Mouse (Mus musculus): Measurements from ENCODE around the gene Pnliprp1. TPM values are rescaled to one million over a fixed set of nuclear protein-coding genes. Genes with fewer than 3 reads are reported as not detected.
A peak's percentile ranks its signal among the peaks of the same experiment; 100 is the strongest.

The Pnliprp1 gene
- not detected for total RNA-seq (2021)
- 0.68 TPM in 1 of 2 replicates, not detected in the other for polyA plus RNA-seq (2012; rRNA removed)
- long read RNA-seq, result 0 reads

DNA sequence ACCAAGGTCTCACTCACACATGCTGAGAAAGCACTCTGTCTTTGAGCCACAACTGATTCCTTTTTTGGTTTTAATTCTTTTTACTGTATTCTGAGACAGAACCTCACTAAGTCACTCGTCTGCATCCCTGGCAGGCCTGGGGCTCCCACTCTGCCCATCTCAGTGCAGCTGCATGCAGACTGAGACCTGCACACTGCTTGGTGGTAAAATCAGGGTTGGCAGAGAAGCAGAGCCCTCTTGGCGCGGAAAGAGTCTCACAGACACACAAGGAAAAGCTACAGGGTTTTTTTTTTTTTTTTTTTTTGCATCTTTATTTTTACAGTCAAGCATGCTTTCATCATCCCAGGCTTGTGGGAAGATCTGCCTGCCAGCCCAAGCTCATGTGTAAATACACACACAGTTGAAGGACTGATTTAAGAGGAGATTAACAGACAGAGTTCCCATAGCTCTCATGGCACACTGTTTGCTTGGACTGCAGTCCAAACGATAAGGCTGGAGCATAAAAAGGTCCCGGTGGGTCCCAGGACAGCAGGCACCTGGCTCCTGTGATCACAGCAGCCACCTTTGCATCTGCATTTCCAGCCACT, at the start of gene Pnliprp1:
Gene Pnliprp1, plus strand, starts transcription at position 443 of the 587 bp plus-strand sequence.
- DNase-seq, result no peak
- Histone ChIP-seq H3K27me3 (ENCODE audit: control insufficient read depth, insufficient read depth, low read length) (no peaks in the 10 kb centered on the region), H3K4me3 (no peak within 1 kb of the TSS), H3K79me2 (replicated peaks; ENCODE audit: control insufficient read depth, insufficient read depth, low read length) (no peaks in the 10 kb centered on the region), H3K9ac (ENCODE audit: low read depth, low read length) (no peak within 1 kb of the TSS), H3K4me1 (ENCODE audit: control insufficient read depth, insufficient read depth, low read length) (peaks cover 1% of the 10 kb centered on the region; the same call in 1 of the 2 replicates), H3K36me3 (ENCODE audit: control insufficient read depth, insufficient read depth, low read length) (no peaks in the 10 kb centered on the region), H3K27ac (no peak within 1 kb of the TSS)
- TF ChIP-seq CTCF (IDR thresholded peaks at IDR 0.05) (no peak), EP300 (IDR thresholded peaks at IDR 0.05; ENCODE audit: insufficient read depth, low read depth, low read length) (no peak)
- intact Hi-C loops (cut with DNase I), result no loop called here
- WGBS, result 38% methylated on average over 5 of the region's 5 CpGs

DNA sequence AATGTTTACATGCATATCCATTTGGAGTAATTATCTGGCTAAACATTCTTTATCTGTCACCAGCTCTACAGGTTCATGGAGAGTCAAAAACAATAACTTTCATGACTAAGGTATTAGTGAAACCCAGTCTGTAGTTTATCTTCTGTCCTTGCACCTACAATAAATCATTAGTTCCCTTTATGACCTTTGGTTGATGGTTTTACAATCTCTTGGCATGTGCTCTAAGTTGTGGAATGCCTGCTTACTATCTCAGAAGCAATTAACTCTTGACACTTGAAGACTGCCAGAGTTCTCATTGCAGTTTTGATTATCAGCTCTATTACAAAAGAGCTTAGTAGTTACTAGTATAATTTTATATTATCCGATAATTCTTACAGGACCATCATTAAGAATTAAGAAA, 39.8 kb upstream of the Pnliprp1 start:
- 83% methylated on average over 1 of the region's 1 CpGs for WGBS
- Histone ChIP-seq H3K4me1 (ENCODE audit: control insufficient read depth, insufficient read depth, low read length) (no peaks in the 10 kb centered on the region), H3K36me3 (ENCODE audit: control insufficient read depth, insufficient read depth, low read length) (no peaks in the 10 kb centered on the region), H3K4me3 (no peak overlapping the region), H3K27ac (no peak overlapping the region), H3K79me2 (replicated peaks; ENCODE audit: control insufficient read depth, insufficient read depth, low read length) (no peaks in the 10 kb centered on the region), H3K9ac (ENCODE audit: low read depth, low read length) (no peak overlapping the region), H3K27me3 (ENCODE audit: control insufficient read depth, insufficient read depth, low read length) (no peaks in the 10 kb centered on the region)
- TF ChIP-seq POLR2A (IDR thresholded peaks at IDR 0.05; ENCODE audit: insufficient read depth, low read depth, low read length) (no peak), CTCF (IDR thresholded peaks at IDR 0.05) (no peak), EP300 (IDR thresholded peaks at IDR 0.05; ENCODE audit: insufficient read depth, low read depth, low read length) (no peak)
- no peak for DNase-seq
- intact Hi-C loops (cut with DNase I), result no loop called here

- Histone ChIP-seq H3K4me1 (ENCODE audit: control insufficient read depth, insufficient read depth, low read length) (no peaks in the 10 kb centered on the region), H3K36me3 (ENCODE audit: control insufficient read depth, insufficient read depth, low read length) (no peaks in the 10 kb centered on the region), H3K27ac (no peak overlapping the region), H3K27me3 (ENCODE audit: control insufficient read depth, insufficient read depth, low read length) (no peaks in the 10 kb centered on the region), H3K9ac (ENCODE audit: low read depth, low read length) (no peak overlapping the region), H3K4me3 (no peak overlapping the region), H3K79me2 (replicated peaks; ENCODE audit: control insufficient read depth, insufficient read depth, low read length) (no peaks in the 10 kb centered on the region)
- WGBS, result 75% methylated on average over 3 of the region's 3 CpGs
- intact Hi-C loops (cut with DNase I), result no loop called here
- no peak for DNase-seq
- TF ChIP-seq POLR2A (IDR thresholded peaks at IDR 0.05; ENCODE audit: insufficient read depth, low read depth, low read length) (no peak), EP300 (IDR thresholded peaks at IDR 0.05; ENCODE audit: insufficient read depth, low read depth, low read length) (no peak), CTCF (IDR thresholded peaks at IDR 0.05) (no peak)
These were observed 33.4 kb upstream of the Pnliprp1 start for GRCm38 (mm10) chr19:58695314-58695713.

GRCm38 (mm10) chr19:58696235-58696634, 32.5 kb upstream of the Pnliprp1 start:
- WGBS, result 63% methylated on average over 2 of the region's 2 CpGs
- no peak overlapping the region for H3K27ac ChIP-seq
- intact Hi-C loops (cut with DNase I), result no loop called here
- H3K9ac ChIP-seq (ENCODE audit: low read depth, low read length), result no peak overlapping the region
- H3K4me1 ChIP-seq (ENCODE audit: control insufficient read depth, insufficient read depth, low read length), result no peaks in the 10 kb centered on the region
- TF ChIP-seq CTCF (IDR thresholded peaks at IDR 0.05) (no peak), POLR2A (IDR thresholded peaks at IDR 0.05; ENCODE audit: insufficient read depth, low read depth, low read length) (no peak), EP300 (IDR thresholded peaks at IDR 0.05; ENCODE audit: insufficient read depth, low read depth, low read length) (no peak)
- no peak for DNase-seq
- H3K36me3 ChIP-seq (ENCODE audit: control insufficient read depth, insufficient read depth, low read length), result no peaks in the 10 kb centered on the region
- H3K27me3 ChIP-seq (ENCODE audit: control insufficient read depth, insufficient read depth, low read length), result no peaks in the 10 kb centered on the region
- no peak overlapping the region for H3K4me3 ChIP-seq
- no peaks in the 10 kb centered on the region for H3K79me2 ChIP-seq (replicated peaks; ENCODE audit: control insufficient read depth, insufficient read depth, low read length)

- no peaks in the 10 kb centered on the region for H3K79me2 ChIP-seq (replicated peaks; ENCODE audit: control insufficient read depth, insufficient read depth, low read length)
- H3K9ac ChIP-seq (ENCODE audit: low read depth, low read length), result no peak overlapping the region
- intact Hi-C loops (cut with DNase I), result no loop called here
- H3K4me3 ChIP-seq, result no peak overlapping the region
- TF ChIP-seq POLR2A (IDR thresholded peaks at IDR 0.05; ENCODE audit: insufficient read depth, low read depth, low read length), result no peak
- TF ChIP-seq CTCF (IDR thresholded peaks at IDR 0.05), result no peak
- TF ChIP-seq EP300 (IDR thresholded peaks at IDR 0.05; ENCODE audit: insufficient read depth, low read depth, low read length), result no peak
- no peak for DNase-seq
- H3K27me3 ChIP-seq (ENCODE audit: control insufficient read depth, insufficient read depth, low read length), result no peaks in the 10 kb centered on the region
- WGBS, result 49% methylated on average over 4 of the region's 4 CpGs
- H3K4me1 ChIP-seq (ENCODE audit: control insufficient read depth, insufficient read depth, low read length), result no peaks in the 10 kb centered on the region; the same call in 1 of the 2 replicates
- H3K27ac ChIP-seq, result no peak overlapping the region
- no peaks in the 10 kb centered on the region for H3K36me3 ChIP-seq (ENCODE audit: control insufficient read depth, insufficient read depth, low read length)
These were observed 24.1 kb upstream of the Pnliprp1 start for GRCm38 (mm10) chr19:58704556-58704955.

DNA sequence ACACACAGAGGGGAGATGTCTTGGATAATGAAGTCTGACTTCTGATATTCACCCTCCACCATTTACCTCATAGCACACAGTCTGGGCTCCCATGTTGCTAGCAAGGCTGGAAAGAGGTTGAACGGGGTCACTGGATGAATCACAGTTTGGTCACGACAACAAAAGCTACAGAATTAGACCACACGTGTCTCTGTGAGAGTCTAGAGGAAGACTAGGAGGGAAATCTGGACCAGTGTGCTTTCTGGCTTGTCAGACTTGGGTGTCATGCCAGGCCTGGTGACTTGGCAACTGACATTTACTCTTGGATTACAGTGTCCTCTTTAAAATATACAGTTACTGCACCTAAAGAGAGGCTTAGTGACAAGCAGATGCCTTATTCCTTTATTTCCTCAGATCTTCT, 20.1 kb upstream of the Pnliprp1 start:
- WGBS, result 47% methylated on average over 3 of the region's 3 CpGs

More for the DNA sequence above, 20.1 kb upstream of the Pnliprp1 start:
- Histone ChIP-seq H3K36me3 (ENCODE audit: control insufficient read depth, insufficient read depth, low read length) (no peaks in the 10 kb centered on the region), H3K4me1 (ENCODE audit: control insufficient read depth, insufficient read depth, low read length) (no peaks in the 10 kb centered on the region; the same call in 1 of the 2 replicates), H3K27me3 (ENCODE audit: control insufficient read depth, insufficient read depth, low read length) (no peaks in the 10 kb centered on the region), H3K27ac (no peak overlapping the region), H3K4me3 (no peak overlapping the region), H3K79me2 (replicated peaks; ENCODE audit: control insufficient read depth, insufficient read depth, low read length) (no peaks in the 10 kb centered on the region), H3K9ac (ENCODE audit: low read depth, low read length) (no peak overlapping the region)
- DNase-seq, result peak in 1 of 2 experiments; percentile 21
- intact Hi-C loops (cut with DNase I), result no loop called here
- TF ChIP-seq EP300 (IDR thresholded peaks at IDR 0.05; ENCODE audit: insufficient read depth, low read depth, low read length) (no peak), POLR2A (IDR thresholded peaks at IDR 0.05; ENCODE audit: insufficient read depth, low read depth, low read length) (no peak)
